Mouse (Mus musculus): Measurements from ENCODE around the gene Tgfb1i1.

The Tgfb1i1 gene

GRCm38 (mm10) chr7:128245547-128245946 is 1.1 kb upstream of the Tgfb1i1 start:
- no peak for DNase-seq

- DNase-seq: peak; percentile 89 to 92
These were observed 831 bp downstream of the Tgfb1i1 start for GRCm38 (mm10) chr7:128247443-128247842.

- peak; percentile 23 to 24 for DNase-seq
These were observed 1.8 kb downstream of the Tgfb1i1 start for GRCm38 (mm10) chr7:128248081-128249042.

GRCm38 (mm10) chr7:128249998-128250397 is 3.4 kb downstream of the Tgfb1i1 start:
- peak in 1 of 2 experiments; percentile 20 for DNase-seq

- no peak for DNase-seq
These were observed 5.3 kb downstream of the Tgfb1i1 start for GRCm38 (mm10) chr7:128251946-128252345.

- peak; percentile 51 to 63 for DNase-seq
These were observed 6.0 kb downstream of the Tgfb1i1 start for GRCm38 (mm10) chr7:128252609-128253008.

GRCm38 (mm10) chr7:128254978-128255377 is 8.4 kb downstream of the Tgfb1i1 start:
- DNase-seq: peak in 1 of 2 experiments; percentile 11

- peak in 1 of 2 experiments; percentile 3 for DNase-seq
These were observed 9.1 kb downstream of the Tgfb1i1 start for GRCm38 (mm10) chr7:128255757-128256156.

GRCm38 (mm10) chr7:128256783-128257334 is 10.2 kb downstream of the Tgfb1i1 start:
- peak; percentile 44 to 54 for DNase-seq

GRCm38 (mm10) chr7:128265411-128265810 is 18.8 kb downstream of the Tgfb1i1 start, which contains the start of gene Slc5a2:
Slc5a2 (plus strand) TSS chr7:128265657.
- DNase-seq: peak in 1 of 2 experiments; percentile 10

- no peak for DNase-seq
These were observed 19.4 kb downstream of the Tgfb1i1 start for GRCm38 (mm10) chr7:128266056-128266455.

GRCm38 (mm10) chr7:128267391-128267790 is 20.8 kb downstream of the Tgfb1i1 start:
- DNase-seq: peak in 1 of 2 experiments; percentile 16

- peak in 1 of 2 experiments; percentile 14 for DNase-seq
These were observed 21.2 kb downstream of the Tgfb1i1 start for GRCm38 (mm10) chr7:128267813-128268212.

GRCm38 (mm10) chr7:128270431-128270850 is 23.8 kb downstream of the Tgfb1i1 start:
- peak in 1 of 2 experiments; percentile 23 for DNase-seq

GRCm38 (mm10) chr7:128271496-128271895 is 24.9 kb downstream of the Tgfb1i1 start:
- peak in 1 of 2 experiments; percentile 15 for DNase-seq

GRCm38 (mm10) chr7:128276051-128276450 is 29.4 kb downstream of the Tgfb1i1 start:
- peak in 1 of 2 experiments; percentile 19 for DNase-seq

GRCm38 (mm10) chr7:128279750-128280149 is 33.1 kb downstream of the Tgfb1i1 start:
- DNase-seq: no peak

GRCm38 (mm10) chr7:128281765-128282164 is 35.2 kb downstream of the Tgfb1i1 start:
- peak in 1 of 2 experiments; percentile 2 for DNase-seq

GRCm38 (mm10) chr7:128282532-128283244 is 36.1 kb downstream of the Tgfb1i1 start:
- peak in 1 of 2 experiments; percentile 36 for DNase-seq

GRCm38 (mm10) chr7:128284047-128284446 is 37.4 kb downstream of the Tgfb1i1 start:
- DNase-seq: peak in 1 of 2 experiments; percentile 4

- peak in 1 of 2 experiments; percentile 19 for DNase-seq
These were observed 38.4 kb downstream of the Tgfb1i1 start for GRCm38 (mm10) chr7:128285060-128285459.

GRCm38 (mm10) chr7:128288923-128289544 is 42.4 kb downstream of the Tgfb1i1 start:
- DNase-seq: no peak

Measured in lung, postnatal 4 days (tissue).